Mouse (Mus musculus) mouse trophoblast stem cell (cell line): Measurements from ENCODE around the gene Cmpk1.

Experiments
- in situ Hi-C, 2 experiments: fragments of 300-500 bp; cut with MseI, MboI; formaldehyde crosslinking; loops; 2 replicates in 1 of 2; 3 replicates in 1 of 2; pipeline ENCODE4 v1.15.1; 2025

Cmpk1 gene

DNA sequence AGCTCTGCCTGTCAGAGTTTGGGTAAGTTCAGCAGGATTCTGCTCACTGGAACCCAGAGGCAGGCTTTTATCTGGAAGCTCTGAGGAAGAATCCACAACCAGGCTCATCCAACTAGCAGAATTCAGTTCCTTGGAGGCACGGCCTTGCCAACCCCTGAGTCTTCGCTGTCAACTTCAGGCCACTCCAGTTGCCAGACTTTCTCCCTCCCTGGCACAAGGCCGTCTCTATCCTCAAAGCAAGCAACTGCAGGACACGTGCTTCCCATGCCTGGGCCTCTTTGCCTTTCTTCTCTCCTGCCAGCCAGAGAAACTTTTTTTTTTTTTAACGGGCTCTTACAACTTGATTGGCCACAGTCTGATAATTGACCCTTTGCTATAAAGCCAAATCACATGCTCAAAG lies 42.0 kb downstream of the Cmpk1 start:
- in situ Hi-C loops: loop anchor here in 1 of 2 experiments (5.0 kb wide), 1 partner anchor 33 kb away; no protein-coding TSS in a partner anchor

DNA sequence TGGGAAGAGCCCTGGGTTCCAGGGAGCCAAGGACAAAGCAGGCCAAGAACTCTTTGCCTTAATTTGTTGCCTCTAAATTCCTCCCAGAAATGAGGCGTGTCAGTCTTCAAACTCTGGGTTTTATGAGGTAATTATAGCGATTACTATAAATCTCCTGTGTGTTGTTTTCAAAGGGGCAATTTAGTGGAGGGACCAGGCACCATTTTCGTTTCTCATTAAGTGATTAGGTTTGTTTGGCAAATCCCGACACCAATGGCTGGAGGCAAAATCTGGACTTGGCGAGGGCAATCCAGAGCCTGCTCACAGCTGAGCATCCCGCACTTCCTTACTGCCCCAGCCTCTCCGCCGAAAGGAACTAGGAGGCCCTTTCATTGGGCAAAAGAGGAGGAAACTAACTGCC lies 44.5 kb downstream of the Cmpk1 start:
- in situ Hi-C loops: no loop called here

DNA sequence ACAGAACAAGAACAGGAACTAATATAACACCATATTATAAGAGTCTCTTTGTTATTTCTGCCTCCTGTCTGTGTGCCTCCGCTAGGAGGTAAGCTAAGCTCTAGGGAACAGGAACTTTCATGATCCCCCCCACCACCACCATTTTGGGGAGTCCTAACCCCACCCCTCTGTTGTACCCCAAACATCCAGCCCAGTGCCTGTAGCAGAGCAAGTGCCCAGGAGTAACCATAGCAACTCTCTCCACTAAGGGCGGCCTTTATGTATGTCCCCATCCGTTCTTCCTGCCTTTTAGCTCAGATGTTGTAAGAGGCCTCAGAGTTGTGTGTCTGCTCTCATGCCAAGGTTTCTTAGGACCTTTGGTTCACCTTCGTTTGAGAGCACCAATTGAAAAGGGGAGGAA lies 44.9 kb downstream of the Cmpk1 start:
- in situ Hi-C loops: no loop called here

DNA sequence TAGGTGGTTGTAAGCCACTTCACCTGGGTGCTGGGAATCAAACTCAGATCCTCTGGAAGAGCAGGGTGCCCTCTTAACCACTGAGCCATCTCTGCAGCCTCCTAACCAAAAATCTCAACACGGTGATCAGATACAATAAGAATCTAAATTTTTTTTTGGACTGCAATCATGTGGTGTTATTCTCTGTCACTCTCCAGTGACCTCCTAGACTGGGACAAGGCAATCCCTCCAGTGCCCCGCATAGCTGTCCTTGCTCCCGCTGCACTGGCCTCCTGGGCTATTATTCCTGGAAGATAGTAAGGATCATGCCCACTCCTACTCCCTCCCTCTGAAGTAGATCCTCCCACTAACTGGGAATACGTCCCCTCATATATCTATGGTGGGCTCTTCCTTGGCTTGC lies 45.7 kb downstream of the Cmpk1 start:
- in situ Hi-C loops: no loop called here

DNA sequence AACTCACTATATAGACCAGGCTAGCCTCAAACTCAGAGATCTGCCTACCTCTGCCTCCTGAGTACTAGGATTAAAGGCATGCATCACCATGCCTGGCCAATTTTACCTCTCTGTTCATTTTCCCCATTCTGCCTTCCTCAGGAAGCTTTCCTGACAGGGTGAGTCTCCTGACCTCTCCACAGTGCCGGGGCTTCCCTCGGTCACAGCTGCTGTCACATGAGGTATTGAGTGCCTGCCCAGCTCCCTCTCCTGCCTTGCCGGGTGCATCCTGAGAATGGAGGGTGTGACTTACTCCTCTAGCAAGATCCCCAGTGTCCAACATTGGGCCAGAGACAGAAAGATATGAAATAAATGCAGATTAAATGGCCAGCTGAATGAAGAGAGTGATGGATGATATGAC lies 48.8 kb downstream of the Cmpk1 start:
- in situ Hi-C loops: no loop called here

DNA sequence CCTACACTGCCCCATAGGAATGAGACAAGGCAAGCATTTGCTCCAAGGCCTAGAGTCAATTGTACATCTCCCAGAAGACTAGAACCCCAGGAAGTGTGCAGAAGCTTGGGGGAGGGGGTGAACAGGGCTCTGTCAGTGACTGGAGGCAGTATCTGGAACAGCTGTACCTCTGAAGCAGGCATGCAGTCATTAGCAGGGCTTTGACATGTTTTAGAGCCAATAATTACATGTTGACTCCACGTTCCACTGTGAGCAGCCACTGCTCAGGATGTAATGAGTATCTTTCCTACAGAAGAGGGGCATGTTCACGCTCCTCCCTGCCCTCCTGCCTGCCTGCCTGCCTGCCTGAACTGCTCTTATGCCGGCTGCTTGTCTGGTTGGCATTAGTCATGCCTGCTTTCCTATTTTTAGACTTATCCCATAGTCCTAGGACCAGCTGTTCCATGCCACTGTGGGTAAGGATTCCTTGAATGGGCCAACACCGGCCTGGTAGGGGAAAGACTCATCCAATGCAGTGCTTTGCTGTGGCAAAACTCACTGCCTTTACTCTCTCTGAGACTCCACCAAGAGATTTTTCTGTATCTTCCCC lies 49.5 kb downstream of the Cmpk1 start:
- in situ Hi-C loops: no loop called here

DNA sequence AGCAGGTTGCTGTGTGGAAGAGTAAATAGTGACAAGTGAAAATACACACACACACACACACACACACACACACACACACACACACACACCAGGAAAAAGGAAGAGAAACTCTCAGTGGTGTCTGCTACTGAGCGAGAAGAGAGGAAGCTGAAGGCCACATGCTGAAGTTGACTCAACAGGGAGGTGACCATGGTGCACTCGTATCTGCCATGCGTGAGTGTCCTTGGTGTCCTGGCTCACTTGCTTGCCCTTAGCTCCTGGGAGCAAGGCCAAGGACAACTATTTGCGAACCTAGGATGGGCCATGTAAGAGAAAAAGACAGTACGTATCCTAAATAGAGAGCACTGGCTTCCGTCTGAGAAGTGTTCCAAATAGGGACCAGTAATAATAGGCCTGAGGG lies 52.9 kb downstream of the Cmpk1 start:
- in situ Hi-C loops: no loop called here

DNA sequence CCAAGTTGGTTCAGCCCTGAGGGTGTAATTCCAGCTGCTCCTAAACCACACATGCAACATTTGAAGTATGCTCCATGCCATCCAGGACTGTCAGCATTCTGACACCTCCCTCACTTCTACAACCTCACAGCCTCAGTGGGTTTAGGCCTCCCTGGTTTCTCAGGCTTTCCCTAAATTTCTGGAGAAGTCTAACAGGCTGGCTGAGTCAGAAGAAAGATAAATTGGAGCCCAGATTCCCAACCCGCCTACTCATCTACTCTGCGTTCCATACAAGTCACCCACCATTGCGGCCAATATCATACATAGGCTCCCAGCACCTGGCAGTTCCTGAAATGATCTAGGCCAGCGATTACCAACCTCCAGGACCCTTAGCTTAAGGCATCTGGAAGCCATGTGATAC lies 54.3 kb downstream of the Cmpk1 start:
- in situ Hi-C loops: no loop called here

DNA sequence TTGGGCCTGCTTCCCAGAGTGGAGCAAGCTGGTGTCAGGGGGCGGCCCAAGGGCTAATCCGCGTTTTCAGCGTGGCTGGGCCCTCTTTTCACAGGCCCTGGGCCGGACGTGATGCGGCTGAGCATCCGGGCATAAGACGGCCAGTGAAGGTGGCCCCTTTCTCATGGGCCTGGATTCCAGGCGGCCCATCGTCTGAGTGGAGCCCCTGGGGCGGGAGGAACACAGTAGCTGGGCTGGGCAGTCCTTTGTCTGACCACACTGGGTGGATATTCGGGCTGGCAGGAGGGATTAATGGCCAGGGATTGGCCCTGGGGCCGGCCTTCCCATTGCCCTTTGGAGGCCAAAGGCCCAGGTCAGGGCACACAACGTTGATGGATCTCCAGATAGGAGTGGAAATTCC lies 57.9 kb downstream of the Cmpk1 start:
- in situ Hi-C loops: no loop called here

DNA sequence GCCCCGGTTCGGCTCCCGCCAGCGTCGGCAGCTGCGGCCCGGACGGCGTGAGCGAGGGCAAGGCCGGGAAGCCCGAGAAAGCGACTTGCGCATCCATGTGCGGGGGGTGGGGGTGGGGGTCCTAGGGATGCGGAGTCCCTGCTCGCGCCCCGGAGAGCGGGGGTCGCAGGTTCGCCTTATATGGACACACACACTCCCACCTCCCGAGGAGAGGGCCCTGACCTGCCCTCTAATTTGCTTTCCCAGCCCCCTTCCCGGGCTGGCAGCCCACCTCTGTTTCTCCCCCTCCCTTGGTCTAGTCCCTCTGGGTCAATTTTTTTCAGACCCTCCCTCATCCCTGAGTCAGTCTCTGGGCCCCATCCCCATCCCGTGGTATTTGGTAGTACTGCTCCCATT lies 61.1 kb downstream of the Cmpk1 start, which contains the start of gene Foxe3:
Foxe3 (minus strand) TSS at position 97 of the 396 bp plus-strand sequence.
- in situ Hi-C loops: no loop called here

DNA sequence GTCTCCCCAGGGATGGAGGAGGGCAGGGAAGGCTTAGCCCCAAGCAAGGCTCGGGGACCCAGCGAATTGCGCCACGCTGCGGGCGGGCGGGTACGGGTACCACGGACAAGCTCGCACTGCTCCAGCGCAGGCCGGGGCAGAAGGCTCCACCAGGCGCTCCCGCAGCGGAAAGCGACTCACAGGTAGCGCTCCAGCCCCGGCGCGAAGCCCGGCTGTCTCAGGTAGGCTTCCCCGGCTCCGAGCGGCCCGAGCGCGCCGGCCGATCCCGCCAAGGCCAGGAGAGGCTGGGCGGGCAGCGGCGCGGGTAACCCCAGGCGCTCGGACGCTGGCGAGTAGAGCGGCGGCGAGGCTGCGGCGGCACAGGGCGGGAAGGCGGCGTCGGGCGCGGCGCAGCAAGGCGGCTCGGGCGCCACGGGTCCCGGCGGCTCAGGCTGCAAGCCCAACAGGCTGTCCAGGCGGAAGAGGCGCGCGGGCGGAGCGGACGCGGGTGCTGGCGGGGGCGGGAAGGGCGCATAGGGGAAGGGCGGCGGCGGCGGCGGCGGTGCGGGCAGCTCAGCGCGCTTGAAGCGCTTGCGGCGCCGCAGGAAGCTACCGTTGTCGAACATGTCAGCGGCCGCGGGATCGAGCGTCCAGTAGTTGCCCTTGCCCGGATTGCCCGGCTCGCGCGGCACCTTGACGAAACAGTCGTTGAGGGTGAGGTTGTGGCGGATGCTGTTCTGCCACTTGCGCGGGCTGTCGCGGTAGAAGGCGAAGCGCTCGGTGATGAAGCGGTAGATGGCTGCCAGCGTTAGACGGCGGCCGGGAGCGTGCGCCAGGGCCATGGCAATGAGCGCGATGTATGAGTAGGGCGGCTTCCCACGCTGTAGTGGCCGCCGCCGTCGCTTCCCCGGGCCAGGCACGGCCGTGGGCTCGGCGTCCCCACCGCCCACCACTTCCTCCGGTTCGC lies 61.8 kb downstream of the Cmpk1 start:
- in situ Hi-C loops: no loop called here

DNA sequence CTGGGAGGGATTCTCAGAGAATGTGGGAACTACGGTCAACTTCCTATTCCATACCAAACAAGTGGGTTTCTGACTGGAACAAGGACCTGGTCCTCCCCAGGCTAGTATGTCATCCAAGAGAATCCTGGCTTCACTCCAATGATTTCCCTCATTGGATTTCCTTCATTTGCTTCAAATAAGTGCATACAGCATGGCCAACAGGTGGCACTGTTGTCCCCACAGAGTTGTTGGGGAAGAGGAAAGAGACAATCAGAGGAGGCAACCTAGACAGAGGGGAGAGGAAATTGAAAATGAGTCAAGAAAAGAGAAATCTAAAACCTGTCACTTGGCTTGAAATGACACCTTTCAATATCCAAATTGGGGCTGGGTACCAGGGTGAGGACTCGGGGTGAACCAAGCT lies 70.0 kb downstream of the Cmpk1 start:
- in situ Hi-C loops: no loop called here

DNA sequence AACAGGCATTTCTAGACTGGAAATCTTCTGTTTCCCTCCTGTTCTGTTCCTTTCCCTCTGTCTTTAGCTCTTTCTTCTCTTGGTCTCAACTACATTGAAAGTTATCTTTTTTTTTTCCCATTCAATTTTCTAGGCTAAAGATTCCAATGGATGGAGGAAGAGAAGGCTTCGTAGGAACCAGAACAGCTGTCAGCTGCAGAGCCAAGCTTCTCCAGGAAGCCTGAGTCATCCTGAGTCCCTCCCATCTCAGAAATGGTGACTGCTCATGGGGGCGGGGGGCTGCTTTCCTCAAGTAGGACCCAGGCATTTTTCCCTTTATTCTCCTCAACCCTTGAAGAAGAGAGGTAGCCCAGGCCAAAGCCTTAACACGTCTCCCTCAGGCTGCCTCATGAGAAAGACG lies 71.0 kb downstream of the Cmpk1 start:
- in situ Hi-C loops: no loop called here

DNA sequence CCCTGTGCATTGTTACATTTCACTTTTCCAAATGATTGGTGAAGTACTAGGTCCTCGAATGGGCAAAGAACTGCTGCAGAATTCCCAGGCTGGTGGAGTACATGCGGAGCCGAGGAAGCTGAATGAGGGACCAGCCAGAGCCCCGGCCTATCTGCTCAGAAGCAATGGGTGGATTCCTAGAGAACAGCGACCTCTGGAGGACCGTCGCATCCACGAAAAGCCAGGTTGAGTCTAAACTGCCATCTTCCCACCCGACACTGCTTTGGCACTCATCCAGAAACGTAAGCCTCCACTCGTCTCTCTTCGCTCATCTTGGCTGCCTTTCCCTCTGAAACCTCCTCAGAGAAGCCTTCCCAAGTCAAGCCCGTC lies 73.5 kb downstream of the Cmpk1 start:
- in situ Hi-C loops: loop anchor here in 1 of 2 experiments (5.0 kb wide), 2 partner anchors 34 to 246 kb away; no protein-coding TSS in a partner anchor

DNA sequence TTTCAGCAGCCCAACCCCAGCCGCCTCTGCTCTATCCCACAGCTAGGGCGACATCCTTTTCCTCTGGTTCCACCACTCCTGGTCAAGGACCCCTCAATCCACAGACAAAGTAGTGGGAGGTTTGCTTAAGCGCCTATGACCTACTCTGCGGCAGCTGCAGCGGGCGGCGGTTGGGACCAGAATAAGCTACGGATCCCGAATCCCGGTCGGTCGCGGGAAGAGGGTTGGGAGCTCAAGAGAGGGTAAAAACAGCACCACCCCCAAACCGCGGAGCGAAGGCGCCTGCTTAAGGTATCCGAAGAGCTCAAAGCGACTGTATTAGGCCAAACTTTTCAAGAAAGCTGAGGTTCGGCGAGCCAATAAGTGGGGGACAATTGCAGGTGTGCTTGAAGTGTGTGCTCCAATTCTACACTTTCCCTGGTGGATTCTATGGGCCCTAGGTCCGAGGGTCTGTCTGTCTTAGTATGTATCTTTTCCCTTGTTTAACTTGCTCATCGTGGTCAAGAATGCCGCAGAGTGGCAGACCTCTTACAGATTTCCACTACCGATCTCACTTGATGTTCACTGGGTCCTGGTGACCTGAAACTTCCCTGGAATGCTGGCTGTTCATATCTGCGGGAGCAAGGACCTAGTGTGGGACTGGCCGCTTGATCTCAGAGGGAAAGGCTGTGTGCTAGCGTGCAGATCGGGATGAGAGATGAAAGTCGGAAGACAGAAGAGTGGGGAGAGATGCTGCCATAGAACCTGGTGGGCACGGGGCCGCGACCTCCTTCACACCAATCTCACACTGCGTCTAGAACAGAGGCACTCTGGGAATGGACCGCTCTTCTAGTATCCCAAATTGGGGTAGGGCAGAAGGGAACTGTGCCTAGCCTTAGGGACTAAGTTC lies 74.1 kb downstream of the Cmpk1 start:
- in situ Hi-C loops: loop anchor here in 1 of 2 experiments (5.0 kb wide), 2 partner anchors 34 to 246 kb away; no protein-coding TSS in a partner anchor

DNA sequence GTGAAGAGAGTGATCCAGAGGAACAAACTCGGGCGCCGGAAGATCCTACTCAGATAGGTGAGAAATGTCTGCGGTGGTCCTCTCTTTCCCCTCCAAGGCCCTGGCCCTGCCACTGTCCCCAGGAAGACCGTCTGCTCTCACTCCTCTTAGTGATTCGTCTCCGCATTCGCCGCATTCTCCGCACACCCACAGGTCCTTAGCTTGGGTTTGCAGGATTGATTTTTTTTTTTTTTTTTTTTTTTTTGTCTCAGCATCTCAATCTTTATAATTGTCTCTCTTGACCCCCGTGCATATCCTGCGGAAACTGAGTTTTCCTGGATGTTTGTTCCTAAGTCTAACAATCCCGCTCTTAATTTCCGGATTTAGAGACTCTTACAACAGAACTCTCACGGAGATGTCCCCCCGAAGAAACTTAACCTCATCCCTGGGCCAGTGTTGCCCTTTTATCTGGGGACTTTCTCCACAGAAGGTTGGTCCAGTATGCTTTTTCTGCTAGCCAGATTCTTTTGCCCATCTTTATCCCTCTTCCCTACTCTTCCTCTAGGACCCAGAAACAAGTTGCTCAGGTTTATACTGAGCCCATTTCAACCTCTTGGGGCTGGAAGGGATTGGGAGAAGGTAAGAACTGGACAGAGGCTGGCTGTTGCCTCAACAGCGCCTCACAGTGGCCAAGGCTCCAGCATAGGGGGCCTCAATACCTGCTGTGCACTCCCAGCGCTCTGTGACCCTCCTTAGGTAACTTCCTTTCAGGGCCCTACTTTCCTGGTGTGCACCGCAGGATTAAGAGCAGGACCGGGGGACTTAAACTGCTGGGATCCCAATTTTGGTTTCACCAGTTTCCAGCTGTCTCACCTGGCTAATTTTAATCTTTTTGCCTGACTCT lies 77.2 kb downstream of the Cmpk1 start:
- in situ Hi-C loops: loop anchor here (5.0 kb wide), 2 partner anchors 37 to 243 kb away; no protein-coding TSS in a partner anchor
